Mouse (Mus musculus) c-Kit-negative CD71-positive TER-119-positive erythroid progenitor cells, embryonic 14.5 days (primary cell): ENCODE data around the gene Lsm7.

ENCODE experiments used
- DNase-seq: peaks from one replicate; pipeline ENCODE4 v3.0.0-alpha.2; 2013; ENCODE audit warnings: low read depth, low spot score

Gene Lsm7

DNA sequence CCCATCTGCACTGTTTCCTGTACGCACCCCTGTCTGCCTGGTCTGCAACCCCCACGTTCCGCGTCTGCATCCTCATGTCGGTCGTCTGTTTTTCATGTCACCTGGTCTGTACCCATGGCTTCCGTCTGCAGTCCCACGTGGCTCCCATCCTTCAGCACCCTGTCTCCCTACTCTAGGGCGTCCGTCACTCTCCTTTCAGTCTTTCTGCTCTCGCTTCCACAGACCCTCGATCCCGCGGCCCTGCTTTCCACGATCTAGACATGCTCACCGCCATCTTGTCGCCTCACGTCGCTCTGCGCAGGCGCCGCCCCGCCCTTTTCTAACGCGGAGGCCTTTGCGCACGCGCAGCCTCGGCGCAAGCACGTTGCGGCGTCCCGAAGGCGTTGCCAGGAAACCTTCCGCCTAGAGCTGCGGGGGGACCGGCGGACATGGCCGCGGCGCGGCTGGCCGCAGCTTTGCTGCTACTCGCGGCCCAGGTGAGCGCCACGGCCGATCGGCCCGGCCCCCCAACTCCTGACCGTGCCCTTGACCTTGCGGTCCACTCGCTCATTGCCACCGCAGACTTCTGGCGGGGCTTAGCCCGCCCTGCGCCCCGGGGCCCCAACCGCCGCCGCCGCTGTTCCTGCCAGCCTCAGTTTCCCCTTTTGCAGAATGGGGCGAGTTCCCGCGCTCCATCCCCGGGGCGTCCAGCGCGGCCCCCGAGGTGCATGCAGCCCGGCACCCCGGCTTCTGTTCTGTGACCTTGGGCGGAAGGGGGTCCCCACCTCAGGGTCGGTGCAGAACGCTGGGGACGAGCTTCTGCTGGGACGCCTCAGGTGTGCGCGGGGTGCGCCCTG, at the start of gene Lsm7, which contains the start of gene Sppl2b:
Lsm7 (minus strand) TSS at position 297 of the 836 bp plus-strand sequence.
Sppl2b (plus strand) TSS at position 363 of the 836 bp plus-strand sequence.
- peak; percentile 92 for DNase-seq

DNA sequence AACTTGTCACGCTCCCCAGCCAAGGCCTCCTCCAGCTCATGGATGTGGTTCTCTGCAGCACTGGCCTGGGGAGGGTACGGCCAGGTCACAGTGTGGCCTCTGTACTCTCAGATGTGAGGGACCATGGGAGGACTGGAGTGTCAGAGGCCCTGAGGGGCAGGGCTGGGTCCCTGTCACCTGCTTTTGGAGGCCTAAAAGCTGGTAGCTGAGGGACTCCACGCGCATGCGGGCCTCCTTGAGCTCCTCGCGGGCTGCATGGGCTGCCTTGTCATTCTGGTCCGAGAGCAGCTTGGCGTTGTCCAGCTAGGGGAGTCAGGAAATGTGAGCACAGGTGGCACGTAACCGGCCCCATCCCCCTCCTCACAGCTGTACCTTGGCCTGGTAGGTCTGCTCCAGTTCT, 49.7 kb upstream of the Lsm7 start:
- no peak for DNase-seq

DNA sequence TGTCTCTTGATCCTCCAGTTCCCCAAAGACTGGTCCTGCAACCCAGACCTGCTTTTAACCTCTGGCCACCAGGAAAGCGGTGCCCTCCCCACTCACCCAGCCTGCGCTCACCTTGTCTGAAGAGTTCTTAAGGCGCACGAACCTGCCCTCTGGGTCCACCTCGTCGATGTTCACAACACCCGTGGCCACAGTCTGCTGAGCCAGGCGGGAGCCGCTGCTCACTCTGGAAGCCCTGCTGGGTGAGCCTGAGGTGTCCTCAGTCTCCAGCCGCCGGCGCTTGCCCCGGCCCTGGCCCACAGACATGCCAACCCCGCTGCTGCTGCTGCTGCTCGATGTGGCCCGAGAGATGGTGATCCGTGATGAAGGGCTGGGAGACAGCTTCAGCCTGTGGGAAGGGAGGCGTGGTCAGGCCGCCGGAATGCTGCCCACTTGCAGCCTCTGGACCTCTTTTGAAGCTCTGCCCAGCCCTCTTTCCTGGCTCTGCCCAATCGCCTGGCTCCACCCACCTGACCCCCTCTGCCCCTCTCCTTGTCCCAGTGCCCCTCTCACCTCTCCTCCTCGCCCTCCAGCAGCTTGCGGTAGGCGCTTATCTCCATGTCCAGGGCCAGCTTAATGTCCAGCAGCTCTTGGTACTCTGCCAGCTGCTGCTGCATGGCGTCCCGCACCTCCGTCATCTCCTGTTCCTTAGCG, 49.1 kb upstream of the Lsm7 start:
- DNase-seq: no peak

DNA sequence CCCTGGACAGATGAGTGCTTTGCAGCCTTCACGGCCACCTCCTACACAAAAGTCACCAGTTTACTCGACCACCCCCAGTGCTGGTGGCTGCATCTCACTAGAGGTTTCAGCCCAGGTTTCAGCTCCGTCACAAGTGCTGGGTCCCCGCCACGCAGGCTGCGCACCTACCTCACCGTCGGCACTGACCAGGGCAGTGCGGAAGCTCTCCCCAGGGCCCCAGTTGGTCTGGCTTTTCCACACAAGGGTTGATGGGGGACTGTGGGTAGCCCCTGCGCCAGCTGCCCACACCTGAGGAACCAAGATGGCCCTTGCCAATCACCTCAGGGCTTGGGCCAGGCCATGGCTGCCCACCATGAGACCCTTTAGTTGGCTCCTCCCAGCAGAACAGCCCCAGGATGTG, 48.3 kb upstream of the Lsm7 start:
- DNase-seq: no peak

DNA sequence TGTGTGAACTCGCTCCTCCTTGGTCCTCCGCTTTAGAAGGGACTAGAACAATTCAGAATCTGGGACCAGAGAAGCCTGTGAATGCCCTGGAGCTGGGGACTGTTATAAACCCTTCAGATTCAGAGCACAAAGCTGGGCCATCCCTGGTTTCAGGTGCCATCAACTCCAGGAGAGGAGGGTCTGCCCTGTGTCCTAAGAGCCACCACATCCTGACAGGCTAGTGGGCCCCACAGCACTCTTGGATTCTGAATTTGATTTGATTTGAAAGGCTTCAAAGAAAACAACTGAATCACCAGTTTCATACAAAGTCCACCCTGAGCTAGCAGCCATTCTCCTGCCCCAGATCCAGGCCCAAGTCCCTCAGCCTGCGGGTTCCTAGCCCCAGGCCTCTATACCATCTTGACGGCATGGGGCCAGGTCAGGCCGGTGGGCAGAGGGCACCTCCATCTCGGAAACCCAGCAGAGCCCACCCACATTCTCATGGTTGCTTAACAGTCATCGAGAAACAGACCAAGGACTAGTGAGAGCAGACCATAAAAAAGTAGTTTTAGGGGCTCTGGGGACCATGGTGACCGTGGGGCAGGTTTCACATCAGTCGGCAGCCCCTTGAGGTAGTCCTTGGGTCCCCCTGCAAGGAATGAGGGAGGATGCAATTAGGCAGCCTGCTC, 47.4 kb upstream of the Lsm7 start:
- DNase-seq: no peak

DNA sequence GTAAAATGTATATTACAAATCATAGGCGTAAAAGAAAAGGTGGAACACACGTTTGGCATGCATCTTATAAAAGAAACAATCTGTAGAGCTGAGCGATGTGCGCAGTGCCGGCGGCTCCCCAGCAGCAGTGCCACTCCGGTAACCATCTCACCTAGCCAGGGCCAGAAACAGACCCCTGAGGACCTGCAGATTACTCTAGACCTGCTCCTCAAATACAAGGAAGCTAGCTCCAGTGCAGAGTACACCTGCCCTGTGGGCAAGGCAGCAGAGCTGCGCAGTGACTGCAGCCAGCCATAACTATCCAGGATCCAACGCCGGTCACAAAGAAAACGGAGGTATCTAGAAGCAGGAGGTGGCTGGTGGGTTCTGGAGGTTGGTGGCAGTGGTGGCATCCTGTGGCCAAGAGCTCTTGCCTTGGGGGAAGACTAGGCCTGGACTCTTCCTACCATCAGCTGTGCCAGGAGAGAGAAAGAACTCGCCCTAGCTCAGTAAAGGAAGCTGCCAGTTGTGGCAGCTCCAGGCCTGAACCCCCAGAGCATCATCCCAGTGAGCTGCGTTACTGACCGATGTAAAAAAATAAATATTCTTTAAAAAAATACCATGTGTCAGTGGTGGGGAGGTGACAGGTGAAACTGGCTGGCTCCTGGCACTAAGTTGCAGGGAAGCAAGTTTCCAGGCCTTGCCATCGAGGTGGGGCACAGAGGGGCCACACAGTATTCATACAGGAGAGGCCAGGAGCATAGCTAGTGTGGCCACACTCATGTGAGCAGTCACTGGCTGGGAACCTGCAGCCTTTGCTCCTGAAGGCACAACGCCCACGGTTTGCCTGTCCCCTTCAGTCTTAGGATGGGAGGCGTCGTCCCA, 46.6 kb upstream of the Lsm7 start:
- no peak for DNase-seq

DNA sequence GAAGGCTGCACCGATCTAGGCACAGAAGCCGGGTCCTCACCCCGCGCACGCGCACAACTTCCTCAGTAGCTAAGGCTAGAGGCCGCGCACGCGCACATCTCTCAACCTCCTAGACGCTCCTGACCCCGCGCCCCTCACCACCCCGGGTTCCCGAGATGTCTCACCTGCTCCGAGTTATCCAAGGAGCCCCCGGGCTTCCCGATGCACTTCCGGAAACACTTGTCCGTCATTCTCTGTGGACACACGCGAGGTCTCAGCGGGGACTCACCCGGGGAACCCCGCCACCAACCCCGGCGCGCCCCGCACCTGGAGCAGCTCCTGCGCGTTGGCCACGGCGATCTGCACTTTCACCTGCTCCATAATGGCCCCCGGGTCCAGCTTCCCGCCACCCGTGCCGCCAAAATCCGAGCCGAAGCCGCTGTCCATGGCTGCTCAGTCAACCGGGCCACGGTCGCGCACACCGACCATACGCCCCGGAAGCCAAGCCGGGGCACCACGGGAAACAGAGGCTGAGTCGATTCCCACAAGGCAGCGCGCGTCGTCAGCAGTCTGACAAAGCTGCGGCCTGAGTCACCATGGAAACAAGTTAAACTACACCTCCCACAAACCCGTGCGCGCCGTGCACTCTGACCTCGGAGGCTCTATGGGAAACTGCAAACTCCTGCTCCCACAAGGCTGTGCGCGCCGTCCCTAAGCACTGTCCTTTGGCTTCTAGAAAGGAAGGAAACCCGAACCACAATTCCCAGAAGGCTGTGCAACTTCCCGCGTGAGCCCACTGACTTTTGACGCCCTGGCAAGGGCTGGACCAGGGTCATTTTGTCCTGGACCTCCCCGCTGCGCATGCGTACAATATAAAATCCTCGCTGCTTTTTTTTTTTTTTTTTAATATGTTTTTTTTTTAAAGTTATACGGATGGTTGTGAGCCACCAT, 45.6 kb upstream of the Lsm7 start, which contains the start of gene Timm13:
Timm13 (minus strand) TSS at position 652 of the 930 bp plus-strand sequence.
- DNase-seq: peak; percentile 96

DNA sequence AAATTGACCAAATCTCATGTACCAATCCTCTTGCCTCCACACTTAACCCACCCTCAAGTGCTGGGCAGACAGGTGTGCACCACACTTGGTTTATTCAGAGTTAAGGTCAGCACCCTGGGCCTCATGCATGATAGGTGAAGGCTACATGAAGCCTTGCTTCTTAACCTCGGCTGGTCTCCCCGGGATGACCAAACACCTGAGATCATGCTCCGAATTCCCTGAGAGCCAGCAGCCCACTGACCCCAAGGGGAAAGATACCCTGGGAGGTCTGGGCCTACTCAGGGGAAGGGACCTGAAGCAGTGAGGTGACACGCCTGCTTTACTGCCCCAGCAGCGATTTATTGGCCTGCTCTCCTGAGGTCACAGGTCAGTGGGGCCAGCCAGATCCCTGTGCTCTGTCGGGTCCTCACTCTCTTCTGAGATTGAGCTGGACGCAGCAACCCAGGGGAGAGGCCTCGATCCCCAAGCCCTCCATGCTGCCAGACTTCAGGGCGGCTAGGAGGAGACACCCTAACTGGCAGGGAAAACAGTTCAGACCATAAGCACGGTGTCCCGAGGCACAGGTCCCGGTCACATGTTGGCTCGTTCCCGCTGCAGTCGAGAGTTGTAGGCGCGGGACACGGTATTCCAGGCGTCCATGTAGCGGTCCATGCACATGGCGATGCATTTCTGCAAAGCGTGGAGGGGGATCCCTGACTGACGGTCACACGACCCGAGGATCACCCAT, 44.7 kb upstream of the Lsm7 start:
- no peak for DNase-seq

DNA sequence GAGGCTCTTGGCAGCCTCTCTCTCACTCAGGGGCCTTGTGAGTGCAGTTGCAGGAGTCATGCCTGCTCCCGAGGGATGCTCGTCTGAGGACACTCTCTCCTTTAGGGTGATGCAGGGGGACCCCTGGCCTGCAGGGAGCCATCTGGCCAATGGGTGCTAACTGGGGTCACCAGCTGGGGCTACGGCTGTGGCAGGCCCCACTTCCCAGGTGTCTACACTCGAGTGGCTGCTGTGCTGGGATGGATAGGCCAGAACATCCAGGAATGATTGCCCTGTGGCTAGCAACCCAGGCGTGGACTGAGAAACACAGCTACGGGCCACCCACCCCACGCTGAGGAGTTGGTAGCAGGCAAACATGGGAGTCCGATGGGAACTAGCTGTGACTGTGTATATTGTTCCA, 44.1 kb upstream of the Lsm7 start:
- no peak for DNase-seq

DNA sequence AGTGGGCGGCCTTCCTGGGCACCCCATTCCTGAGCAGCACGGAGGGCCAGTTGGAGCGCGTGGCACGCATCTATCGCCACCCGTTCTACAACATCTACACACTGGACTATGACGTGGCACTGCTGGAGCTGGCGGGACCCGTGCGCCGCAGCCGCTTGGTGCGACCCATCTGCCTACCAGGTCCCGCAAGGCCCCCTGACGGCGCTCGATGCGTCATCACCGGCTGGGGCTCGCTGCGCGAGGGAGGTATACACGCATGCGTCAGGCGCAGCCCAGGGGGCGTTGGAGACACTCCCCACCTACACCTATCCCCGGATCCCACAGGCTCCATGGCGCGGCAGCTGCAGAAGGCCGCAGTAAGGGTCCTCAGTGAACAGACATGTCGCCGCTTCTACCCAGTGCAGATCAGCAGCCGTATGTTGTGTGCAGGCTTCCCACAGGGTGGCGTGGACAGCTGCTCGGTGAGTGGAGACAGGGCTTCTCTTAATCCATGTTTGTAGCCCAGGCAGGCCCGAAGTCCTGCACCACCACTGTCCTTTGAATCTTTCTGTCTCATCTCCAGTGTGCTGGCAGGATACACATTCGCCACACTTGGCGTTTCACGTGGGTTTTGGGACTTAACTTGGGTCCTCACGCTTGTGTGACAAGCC, 43.0 kb upstream of the Lsm7 start:
- no peak for DNase-seq

DNA sequence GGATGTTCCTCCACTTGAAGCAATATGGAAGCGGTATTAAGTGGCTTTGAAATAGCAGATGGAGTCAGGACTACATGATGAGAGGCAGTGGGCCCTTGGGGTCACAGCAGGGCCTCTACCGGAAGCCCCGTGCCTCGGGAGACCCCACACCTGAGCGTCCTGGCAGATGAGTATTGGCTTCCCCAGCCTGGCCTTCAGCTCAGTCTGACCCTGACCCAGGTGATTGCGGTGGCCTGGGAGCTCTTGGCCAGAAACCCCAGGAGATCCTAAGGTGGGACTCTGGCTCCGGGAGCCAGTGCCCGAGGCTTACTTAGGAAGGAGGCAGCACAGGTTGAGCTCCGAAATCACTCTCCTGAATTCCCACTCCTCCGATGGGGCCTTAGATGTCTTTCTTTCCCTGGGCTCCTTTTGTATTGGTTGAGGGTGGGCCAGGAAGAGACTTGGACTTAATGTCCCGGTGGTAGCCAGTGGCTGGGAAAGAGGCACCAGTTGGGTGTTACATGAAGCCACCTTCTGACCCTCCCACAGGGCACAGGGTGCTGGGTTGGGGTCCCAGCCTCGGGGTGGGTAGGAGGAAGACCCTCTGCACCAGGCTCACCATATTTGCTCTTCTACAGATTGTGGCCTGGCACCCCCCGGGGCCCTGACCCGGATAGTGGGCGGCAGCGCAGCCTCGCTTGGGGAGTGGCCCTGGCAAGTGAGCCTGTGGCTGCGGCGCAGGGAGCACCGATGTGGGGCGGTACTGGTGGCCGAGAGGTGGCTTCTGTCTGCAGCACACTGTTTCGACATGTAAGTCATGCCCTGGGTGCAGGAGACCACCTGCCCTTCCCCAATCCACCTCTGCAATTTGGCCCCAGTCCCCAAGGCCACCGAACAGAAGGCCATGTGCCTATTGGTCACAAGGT, 41.8 kb upstream of the Lsm7 start:
- no peak for DNase-seq

DNA sequence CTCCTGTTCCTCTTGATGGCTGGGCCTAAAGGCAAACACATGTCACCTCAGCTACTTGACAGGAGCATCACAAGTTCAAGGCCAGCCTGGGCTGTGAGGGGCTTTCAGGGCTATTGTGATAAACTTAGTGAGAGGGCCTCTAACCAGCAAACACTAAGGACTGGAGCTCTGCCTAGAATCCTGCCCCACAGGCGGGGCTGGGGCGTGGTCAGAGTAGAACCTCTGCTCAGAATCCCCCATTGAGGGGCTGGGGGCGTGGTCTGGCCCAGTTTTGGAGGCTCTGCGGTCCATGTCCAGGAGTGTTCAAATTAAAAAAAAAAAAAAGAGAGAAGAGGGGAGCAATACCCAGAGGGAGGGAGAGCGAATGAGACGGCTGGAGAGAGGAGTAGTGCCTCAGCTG, 40.7 kb upstream of the Lsm7 start:
- no peak for DNase-seq

DNA sequence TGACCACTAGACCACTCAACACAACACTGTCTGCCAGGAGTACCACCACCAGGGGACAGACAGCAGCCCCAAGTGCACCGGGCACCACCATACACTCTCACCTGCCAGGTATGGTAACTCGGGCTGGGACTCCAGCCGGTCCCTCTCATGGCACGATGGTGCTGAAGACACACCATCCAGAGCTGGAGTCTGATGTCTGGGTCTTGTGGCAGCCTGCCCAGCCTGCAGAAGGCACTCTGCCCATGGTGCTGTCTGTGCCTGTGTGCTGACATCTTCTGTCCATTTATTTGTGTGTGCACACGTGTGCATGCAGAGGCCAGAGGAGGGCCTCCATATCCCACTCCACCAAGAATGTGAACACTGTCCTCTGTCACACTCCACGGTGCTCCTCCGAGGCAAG, 40.1 kb upstream of the Lsm7 start:
- no peak for DNase-seq

DNA sequence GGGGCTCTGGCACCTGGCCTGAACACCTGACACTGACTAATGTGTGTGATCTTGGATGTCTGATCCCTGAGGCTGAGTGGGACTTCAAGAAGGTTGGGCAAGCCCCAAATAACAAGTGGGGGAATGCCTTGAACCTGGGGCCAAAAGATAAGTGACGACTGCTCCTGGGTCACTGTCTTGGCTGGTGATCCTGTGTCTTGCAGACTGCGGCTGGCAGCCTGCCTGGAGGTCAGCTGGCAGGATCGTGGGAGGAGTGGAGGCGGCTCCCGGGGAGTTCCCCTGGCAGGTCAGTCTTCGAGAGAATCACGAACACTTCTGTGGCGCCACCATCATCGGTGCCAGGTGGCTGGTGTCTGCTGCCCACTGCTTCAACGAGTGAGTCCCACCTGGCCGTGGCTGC, 32.2 kb upstream of the Lsm7 start:
- DNase-seq: no peak

DNA sequence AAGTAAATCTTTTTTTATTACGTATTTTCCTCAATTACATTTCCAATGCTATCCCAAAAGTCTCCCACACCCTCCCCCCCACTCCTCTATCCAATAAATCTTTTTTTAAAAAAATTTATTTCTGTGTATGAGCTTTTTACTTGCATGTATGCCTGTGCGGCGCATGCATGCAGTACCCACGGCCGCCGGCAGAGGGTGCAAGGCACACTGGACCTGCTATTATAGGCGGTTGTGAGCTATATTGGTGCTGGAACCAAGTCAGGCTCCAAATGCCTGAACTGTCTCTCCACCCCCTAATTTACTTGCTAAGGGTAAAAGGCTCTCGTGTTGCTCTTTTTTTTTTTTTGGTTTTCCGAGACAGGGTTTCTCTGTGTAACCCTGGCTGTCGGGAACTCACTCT, 26.3 kb upstream of the Lsm7 start:
- peak; percentile 68 for DNase-seq

DNA sequence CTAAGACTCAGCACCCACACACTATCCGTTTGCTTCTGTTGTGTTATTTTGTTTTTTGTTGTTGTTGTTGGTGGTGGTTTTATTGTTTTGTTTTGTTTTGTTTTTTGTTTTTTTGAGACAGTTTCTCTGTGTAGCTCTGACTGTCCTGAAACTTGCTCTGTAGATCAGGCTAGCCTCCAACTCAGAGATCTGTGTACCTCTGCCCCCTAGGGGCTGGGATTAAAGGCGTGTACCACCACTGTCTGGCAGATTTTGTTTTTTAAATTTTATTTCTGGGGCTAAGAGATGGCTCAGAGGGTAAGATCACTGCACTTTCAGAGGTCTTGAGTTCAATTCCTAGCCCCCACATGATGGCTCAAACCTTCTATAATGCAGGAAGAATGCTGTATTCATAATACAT, 25.9 kb upstream of the Lsm7 start:
- DNase-seq: no peak

DNA sequence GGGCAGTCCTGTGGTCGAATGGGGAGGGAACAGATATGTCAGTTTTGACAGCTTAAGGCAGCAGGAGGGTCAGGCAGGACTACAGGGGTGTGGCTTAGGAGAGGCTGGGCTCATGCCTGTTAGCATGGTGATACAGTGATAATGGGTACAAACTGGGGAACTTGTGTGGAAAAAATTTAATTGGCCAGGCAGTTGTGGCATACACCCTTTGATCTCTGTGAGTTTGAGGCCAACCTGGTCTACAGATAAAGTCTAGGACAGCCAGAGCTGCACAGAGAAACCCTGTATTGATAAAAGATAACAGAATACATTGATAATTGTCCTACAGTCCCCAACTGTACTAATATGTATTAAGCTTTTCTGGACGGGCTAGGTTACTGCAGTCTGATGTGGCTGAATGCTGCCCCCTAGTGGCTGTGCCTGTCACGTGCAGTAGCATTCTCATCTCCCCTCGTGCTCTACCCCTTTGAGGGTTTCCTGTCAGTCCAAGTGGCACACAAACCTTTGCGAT, 25.2 kb upstream of the Lsm7 start:
- peak; percentile 83 for DNase-seq

DNA sequence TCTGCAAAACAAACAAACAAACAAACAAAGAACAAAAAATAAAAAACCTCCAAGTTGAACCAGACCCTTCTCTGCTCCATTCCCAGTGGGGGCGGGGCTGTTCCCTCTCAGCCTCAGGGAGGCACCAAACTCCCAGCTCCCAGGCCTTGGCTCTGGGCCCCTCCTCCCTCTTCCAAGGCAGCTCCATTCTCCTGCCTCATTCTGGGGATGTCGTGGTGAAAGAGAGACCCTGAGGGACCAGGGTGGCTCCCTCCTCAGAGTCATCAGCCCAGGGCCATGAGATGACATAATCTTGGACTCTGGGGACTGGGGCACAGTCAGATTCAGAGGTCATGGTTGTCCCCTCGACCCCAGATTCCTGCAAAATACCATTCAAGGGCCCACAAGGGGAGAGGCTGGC, 21.6 kb upstream of the Lsm7 start:
- DNase-seq: no peak
